Mouse (Mus musculus) urinary bladder, postnatal 25 days (tissue): ENCODE measurements around the gene Sntb2.
"Not testable (repeated sequence)": the region's sequence is repeated elsewhere in the genome, so short reads cannot be mapped to it uniquely, and the experiment has no call there.

Source experiments
- DNase-seq: peaks from one replicate; pipeline ENCODE4 v3.0.0; 2022; ENCODE audit warnings: low spot score

Gene Sntb2

GRCm38 (mm10) chr8:106972538-106973264 is 37.2 kb downstream of the Sntb2 start:
- no peak for DNase-seq

DNA sequence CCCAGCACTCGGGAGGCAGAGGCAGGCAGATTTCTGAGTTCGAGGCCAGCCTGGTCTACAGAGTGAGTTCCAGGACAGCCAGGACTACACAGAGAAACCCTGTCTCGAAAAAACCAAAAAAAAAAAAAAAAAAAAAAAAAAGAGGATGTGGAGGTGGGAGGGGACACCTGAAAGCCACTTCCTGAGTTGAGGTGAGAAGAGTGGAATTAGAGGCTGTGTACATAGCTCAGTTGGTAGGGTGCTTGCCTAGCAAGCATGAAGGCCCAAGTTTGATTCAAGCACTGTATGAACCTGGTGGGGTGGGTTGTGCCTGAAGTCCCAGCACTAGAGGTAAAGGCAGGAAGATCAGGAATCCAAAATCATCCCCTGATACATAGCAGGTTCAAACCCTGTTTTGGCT is 38.0 kb downstream of the Sntb2 start:
- DNase-seq: not testable (repeated sequence)

DNA sequence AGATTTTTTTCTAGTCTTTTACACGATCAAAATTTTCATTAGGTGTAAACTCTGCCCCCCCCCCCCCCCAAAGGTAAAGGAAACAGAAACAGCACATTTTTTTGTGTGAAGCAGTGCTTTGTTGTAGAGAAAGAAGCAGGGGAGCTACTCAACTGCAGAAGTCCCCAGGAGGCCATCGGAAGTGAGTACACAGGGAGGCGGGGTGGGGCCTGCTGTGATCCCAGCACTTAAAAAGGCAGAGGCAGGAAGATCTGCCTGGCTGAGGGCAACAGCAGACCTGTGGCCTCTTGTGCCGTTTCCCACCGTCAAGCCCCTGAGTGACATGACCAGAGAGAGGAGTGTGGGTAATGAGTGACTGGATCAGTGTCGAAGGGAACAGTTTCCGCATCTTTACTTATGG is 39.2 kb downstream of the Sntb2 start:
- DNase-seq: no peak

DNA sequence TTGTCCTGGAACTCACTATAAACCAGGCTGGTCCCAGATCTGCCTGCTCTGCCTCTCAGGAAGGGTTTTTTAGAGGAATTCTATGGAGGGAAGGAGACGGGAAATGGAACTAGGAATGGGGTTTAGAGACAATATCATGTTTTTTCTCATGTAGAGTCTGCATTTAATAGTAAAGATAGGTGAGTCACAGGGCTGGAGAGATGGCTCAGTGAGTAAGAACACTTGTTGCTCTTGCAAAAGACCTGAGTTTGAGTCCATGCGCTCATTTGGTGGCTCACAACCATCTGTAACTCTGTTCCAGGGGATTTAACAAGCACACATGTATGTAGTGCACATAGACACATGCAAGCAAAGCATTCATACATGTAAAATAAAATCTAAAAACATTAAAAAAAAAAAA is 40.2 kb downstream of the Sntb2 start:
- DNase-seq: no peak

GRCm38 (mm10) chr8:106976436-106976835 is 40.9 kb downstream of the Sntb2 start:
- no peak for DNase-seq

DNA sequence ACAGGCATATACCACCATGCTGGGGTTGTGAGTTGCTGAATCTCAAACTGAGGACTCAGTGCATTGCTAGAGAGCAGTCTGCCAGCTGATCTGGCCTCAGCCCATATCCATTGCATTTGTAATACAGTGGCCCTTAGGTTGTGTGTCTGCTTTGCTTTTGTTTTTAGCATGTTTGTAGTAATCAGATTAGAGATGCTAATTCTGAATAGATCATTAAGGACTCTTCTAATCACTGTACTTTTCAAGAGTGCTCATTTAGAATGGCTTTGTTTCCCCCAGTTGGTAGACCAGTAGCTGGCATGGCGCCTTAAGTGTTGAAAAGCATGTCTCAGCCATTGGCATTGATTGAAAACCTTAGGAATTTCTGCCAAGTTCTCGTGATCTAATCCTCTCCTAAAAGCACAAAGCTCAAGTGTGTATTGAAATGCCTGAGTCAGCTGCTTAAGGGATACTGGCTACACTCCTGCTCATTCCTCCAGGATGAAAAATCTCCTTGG is 43.3 kb downstream of the Sntb2 start:
- no peak for DNase-seq

GRCm38 (mm10) chr8:106985404-106985821 is 49.9 kb downstream of the Sntb2 start:
- no peak for DNase-seq

DNA sequence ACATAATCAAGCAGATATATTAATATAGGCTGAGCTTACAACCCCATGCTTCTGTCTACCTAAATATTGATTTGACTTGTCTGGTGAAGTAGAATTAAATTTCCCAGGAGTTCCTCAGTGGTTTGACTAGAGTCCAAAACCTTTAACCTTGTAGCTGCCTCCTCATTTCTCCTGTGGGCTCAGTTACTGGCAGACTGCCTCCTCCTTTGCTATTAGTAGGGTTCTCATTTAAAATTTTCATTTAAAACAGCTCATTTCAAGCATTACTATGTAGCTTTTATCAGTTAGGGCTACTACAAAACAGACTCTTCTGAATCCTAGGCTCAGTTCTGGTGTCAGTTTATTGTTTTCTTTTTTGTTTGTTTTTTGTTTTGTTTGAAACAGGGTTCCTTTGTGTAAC is 50.4 kb downstream of the Sntb2 start:
- no peak for DNase-seq

DNA sequence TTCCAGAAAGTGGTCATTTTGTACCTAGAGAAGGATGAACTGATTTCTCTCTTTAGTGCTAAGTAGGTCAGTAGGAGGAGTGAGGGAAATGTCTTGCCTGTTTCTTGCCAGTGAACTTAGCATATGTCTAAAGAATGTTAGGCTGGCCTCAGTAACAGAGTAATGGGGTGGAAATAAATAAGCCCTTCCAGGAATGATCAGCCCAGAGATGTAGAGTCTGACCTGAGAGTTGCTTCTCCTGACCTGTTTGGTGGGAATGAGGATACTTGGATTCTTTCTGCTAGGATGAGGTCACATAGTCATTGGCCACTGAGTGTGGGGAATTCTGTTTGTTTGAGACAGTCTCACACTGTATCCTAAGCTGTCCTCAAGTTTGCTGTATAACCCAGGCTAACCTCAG is 52.0 kb downstream of the Sntb2 start:
- no peak for DNase-seq

GRCm38 (mm10) chr8:106991393-106991792 is 55.8 kb downstream of the Sntb2 start:
- no peak for DNase-seq

DNA sequence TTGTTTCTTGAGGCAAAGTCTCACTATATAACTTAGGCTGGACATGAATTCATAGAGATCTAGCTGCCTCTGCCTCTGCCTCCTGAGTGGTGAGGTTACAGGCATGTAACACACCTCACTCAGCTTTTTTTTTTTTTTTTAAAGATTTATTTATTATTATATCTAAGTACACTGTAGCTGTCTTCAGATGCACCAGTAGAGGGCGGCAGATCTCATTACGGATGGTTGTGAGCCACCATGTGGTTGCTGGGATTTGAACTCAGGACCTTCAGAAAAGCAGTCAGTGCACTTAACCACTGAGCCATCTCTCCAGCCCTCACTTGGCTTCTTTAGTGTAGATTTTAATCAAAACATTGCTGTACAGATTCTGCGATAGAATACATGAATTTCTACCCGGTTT is 60.8 kb downstream of the Sntb2 start:
- not testable (repeated sequence) for DNase-seq

DNA sequence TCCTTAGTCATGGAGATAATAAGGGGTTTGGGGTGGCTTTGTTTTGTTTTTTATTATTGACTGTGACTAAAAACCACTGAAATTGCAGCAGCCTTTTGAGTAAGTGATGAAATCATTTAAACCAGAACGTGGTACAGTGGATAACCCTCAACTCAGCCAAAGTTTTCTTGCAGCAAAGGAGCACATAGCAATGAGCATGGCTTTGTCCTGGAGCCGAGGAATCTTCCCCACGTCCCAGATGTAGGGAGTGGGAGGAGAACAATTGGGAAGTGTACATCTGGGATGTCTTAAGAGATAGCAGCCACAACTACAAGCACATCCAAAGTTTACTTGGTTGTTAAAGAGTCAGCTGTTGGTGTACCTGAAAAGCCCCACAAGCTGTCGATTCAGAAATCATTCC is 61.9 kb downstream of the Sntb2 start:
- DNase-seq: no peak

- peak; percentile 39 for DNase-seq
These were observed 63.5 kb downstream of the Sntb2 start for GRCm38 (mm10) chr8:106999068-106999467.

- peak; percentile 90 for DNase-seq
These were observed 67.0 kb downstream of the Sntb2 start for GRCm38 (mm10) chr8:107002532-107002931.

DNA sequence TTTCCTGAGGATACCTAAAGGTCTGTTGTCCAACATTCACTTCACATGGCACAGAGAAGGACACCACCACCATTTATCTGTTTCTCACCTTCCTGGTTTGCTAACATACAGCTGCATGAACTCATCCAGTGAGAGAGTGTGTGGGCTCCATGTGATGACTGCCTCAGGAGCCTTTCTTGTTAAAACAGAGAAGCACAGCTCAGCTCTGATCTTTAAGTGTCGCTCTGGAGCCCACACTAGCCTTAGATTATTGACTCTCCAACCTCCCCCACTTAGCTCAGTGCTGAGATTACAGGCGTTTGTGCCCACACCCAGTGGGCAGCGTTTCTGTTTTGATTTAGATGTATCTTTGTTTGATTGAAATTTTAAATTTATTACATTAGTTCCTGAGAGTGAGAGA is 72.2 kb downstream of the Sntb2 start:
- no peak for DNase-seq

- no peak for DNase-seq
These were observed 77.1 kb downstream of the Sntb2 start for GRCm38 (mm10) chr8:107012666-107013065.

GRCm38 (mm10) chr8:107014915-107015314 is 79.4 kb downstream of the Sntb2 start:
- DNase-seq: no peak

GRCm38 (mm10) chr8:107023479-107023878 is 87.9 kb downstream of the Sntb2 start:
- no peak for DNase-seq

DNA sequence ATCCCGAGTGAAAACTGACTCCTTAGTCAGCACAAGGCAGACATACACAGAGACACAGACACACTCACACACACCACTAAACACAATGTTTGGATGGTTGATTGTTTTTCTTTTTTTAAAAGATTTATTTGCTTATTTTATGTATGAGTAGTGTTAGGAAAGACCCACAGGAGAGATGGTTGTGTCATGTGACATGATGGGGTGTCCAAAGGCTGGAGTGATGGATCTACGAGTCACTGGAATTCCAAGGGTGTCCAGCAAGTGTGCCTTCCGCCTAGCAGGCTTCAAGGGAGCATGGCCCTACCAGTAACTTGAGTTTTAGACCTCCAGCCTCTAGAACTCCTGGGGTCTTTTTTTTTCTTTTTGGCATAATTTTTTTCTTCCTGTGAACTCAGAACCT is 93.8 kb downstream of the Sntb2 start:
- DNase-seq: no peak

GRCm38 (mm10) chr8:107030058-107030457 is 94.5 kb downstream of the Sntb2 start:
- no peak for DNase-seq

GRCm38 (mm10) chr8:107030650-107031576 is 95.4 kb downstream of the Sntb2 start, which contains the start of gene Vps4a:
Vps4a (plus strand) TSS chr8:107031222.
- peak; percentile 98 for DNase-seq

- peak; percentile 14 for DNase-seq
These were observed 96.1 kb downstream of the Sntb2 start for GRCm38 (mm10) chr8:107031577-107032090.

DNA sequence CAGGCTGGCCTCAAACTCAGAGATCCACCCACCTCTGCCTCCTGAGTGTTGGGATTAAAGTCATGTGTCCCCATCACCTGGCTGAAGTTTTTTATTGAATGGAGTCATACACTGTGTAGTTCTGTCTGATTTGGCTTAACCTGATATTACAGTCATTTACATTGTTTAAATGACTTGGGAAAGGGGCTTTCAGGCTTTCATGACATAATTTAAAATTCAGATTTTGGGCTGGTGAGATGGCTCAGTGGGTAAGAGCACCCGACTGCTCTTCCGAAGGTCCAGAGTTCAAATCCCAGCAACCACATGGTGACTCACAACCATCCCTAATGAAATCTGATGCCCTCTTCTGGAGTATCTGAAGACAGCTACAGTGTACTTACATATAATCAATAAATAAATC is 98.1 kb downstream of the Sntb2 start:
- DNase-seq: not testable (repeated sequence)
